Comparison of ENCODE assay signal across 35 mouse cellular contexts in genomic region chr6:124625612-124626011, GRCm38 (mm10). TPM values are rescaled to one million over a fixed set of nuclear protein-coding genes. Genes with fewer than 3 reads are reported as not detected.
"Had no signal": no experiment of that assay in that cellular context is flagged by ENCODE, and none has a peak within 500 bp of the region (broad histone marks: within the 10 kb centered on the region; RNA-seq: fewer than 3 reads in every experiment).

No protein-coding gene starts in this region.

- H3K4me1 ChIP-seq: embryonic facial prominence, embryonic 10.5 days; embryonic facial prominence, embryonic 12.5 days; embryonic facial prominence, embryonic 13.5 days; embryonic facial prominence, embryonic 15.5 days; forebrain, embryonic 12.5 days; forebrain, embryonic 13.5 days; forebrain, embryonic 15.5 days; heart, embryonic 12.5 days had no signal

- H3K4me2 ChIP-seq: embryonic facial prominence, embryonic 12.5 days; embryonic facial prominence, embryonic 13.5 days; embryonic facial prominence, embryonic 15.5 days; forebrain, embryonic 12.5 days; forebrain, embryonic 13.5 days; forebrain, embryonic 15.5 days; heart, embryonic 11.5 days; heart, embryonic 12.5 days had no signal

- H3K9ac ChIP-seq: embryonic facial prominence, embryonic 12.5 days; embryonic facial prominence, embryonic 13.5 days; embryonic facial prominence, embryonic 15.5 days; forebrain, embryonic 12.5 days; forebrain, embryonic 13.5 days; forebrain, embryonic 15.5 days; forebrain, postnatal 0 days; heart, embryonic 12.5 days had no signal

- H3K36me3 ChIP-seq: embryonic facial prominence, embryonic 10.5 days; embryonic facial prominence, embryonic 12.5 days; embryonic facial prominence, embryonic 13.5 days; embryonic facial prominence, embryonic 15.5 days; forebrain, embryonic 12.5 days; forebrain, embryonic 15.5 days; heart, embryonic 12.5 days had no signal

- ATAC-seq: forebrain, embryonic 13.5 days; forebrain, embryonic 14.5 days; forebrain, embryonic 15.5 days; forebrain, embryonic 16.5 days; forebrain, postnatal 0 days had no signal

- H3K9me3 ChIP-seq: embryonic facial prominence, embryonic 12.5 days; embryonic facial prominence, embryonic 13.5 days; embryonic facial prominence, embryonic 15.5 days; forebrain, embryonic 12.5 days; forebrain, embryonic 13.5 days; forebrain, embryonic 15.5 days had no signal

- H3K27ac ChIP-seq: embryonic facial prominence, embryonic 10.5 days; embryonic facial prominence, embryonic 12.5 days; embryonic facial prominence, embryonic 13.5 days; embryonic facial prominence, embryonic 15.5 days; forebrain, embryonic 12.5 days; forebrain, embryonic 13.5 days; forebrain, embryonic 15.5 days; gastrocnemius, adult 2 months; heart, adult 2 months had no signal

- DNase-seq: cerebellum, adult 2 months; cerebellum, adult 8-10 months; cerebellum, adult 9-10 months; cerebellum, adult 9-11 months; cerebellum, postnatal 10 days; cerebellum, postnatal 14 days; cerebellum, postnatal 25 days; cerebellum, postnatal 36 days; embryo, embryonic 11 days; forebrain, postnatal 0 days; gastrocnemius, adult 2 months; gastrocnemius, postnatal 10 days; gastrocnemius, postnatal 14 days; gastrocnemius, postnatal 25 days; gastrocnemius, postnatal 36 days; heart, adult 2 months had no signal

- H3K27me3 ChIP-seq: embryonic facial prominence, embryonic 12.5 days; embryonic facial prominence, embryonic 13.5 days; embryonic facial prominence, embryonic 15.5 days; forebrain, embryonic 12.5 days; forebrain, embryonic 13.5 days; forebrain, embryonic 15.5 days; heart, embryonic 12.5 days had no signal

- H3K4me3 ChIP-seq: embryonic facial prominence, embryonic 10.5 days; embryonic facial prominence, embryonic 12.5 days; embryonic facial prominence, embryonic 13.5 days; embryonic facial prominence, embryonic 15.5 days; erythroblast, embryonic 14.5 days; forebrain, embryonic 12.5 days; forebrain, embryonic 13.5 days; forebrain, embryonic 15.5 days; gastrocnemius, adult 2 months; heart, adult 2 months; heart, embryonic 12.5 days had no signal

RNA-seq across cellular contexts. Expression of gene C1s2, which starts 10.3 kb away (rescaled TPM):
- total RNA-seq: granulocyte monocyte progenitor cell, adult 5-6 weeks had no signal
- polyA plus RNA-seq: embryonic facial prominence, embryonic 10.5 days; embryonic facial prominence, embryonic 11.5 days; embryonic facial prominence, embryonic 12.5 days; embryonic facial prominence, embryonic 13.5 days; erythroblast, embryonic 14.5 days; forebrain, embryonic 13.5 days; heart, adult 2 months; heart, embryonic 11.5 days; heart, embryonic 12.5 days had no signal

RNA-seq across cellular contexts. Expression of gene C1rb, which starts 55.5 kb away (rescaled TPM):
- total RNA-seq: common myeloid progenitor, adult 5-6 weeks; forebrain, postnatal 0 days; granulocyte monocyte progenitor cell, adult 5-6 weeks had no signal
- polyA plus RNA-seq: cerebellum, adult 2 months; cortical plate, adult 2 months; embryonic facial prominence, embryonic 10.5 days; embryonic facial prominence, embryonic 11.5 days; embryonic facial prominence, embryonic 12.5 days; embryonic facial prominence, embryonic 13.5 days; embryonic facial prominence, embryonic 14.5 days; embryonic facial prominence, embryonic 15.5 days; erythroblast, embryonic 14.5 days; forebrain, embryonic 12.5 days; forebrain, embryonic 13.5 days; forebrain, embryonic 14.5 days; forebrain, embryonic 16.5 days; forebrain, postnatal 0 days; frontal cortex, adult 2 months; gonadal fat pad, adult 2 months; heart, adult 2 months; heart, embryonic 11.5 days; heart, embryonic 12.5 days had no signal
